Mouse (Mus musculus): ENCODE measurements around the gene Micall2.
"Not testable (repeated sequence)": the region's sequence is repeated elsewhere in the genome, so short reads cannot be mapped to it uniquely, and the experiment has no call there.

The Micall2 gene

GRCm38 (mm10) chr5:139730712-139731486, 5.2 kb downstream of the Micall2 start:
- no peak for DNase-seq (ENCODE audit: low spot score)

- DNase-seq (ENCODE audit: low spot score) = no peak
Observed at GRCm38 (mm10) chr5:139727261-139727660, 8.9 kb downstream of the Micall2 start.

GRCm38 (mm10) chr5:139726186-139726585, 9.9 kb downstream of the Micall2 start:
- no peak for DNase-seq (ENCODE audit: low spot score)

DNA sequence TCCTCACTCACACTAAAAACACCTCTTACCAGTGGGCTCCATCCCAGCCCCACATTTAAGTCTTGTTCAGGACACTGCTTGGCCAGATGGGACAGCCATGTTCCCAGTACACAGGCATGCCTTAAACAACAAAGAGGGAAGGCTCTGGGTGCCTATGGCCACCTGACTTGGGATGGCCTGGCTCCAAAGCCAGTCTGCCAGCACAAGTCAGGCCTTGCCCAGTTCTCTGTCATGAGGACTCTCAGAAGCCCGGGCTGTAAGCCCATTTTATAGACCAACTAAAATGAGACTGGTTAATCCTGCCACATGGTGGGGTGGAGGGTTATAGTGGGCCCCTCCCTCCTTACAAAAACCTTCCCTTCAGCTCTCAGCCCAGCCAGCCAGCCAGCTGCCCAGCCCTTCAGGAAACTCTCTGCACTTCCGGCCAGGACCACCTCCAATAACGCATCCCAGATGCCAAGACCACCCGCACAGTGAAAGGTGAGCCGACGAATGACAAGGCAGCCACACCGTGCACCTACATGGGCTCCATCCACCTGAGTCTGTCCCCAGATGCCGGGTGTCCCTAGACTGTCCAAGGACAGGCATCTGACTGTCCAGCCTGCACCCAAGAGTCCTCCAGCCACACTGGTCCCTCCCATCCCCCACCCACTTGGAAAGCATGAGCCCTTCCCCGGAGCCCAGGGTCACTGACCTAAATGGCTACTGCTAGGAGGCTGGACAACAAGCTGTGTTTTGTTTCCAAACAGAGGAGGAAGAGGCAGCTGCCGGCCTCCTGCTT, 11.6 kb downstream of the Micall2 start:
- no peak for DNase-seq (ENCODE audit: low spot score)

- no peak for DNase-seq (ENCODE audit: low spot score)
Observed at GRCm38 (mm10) chr5:139723113-139723512, 13.0 kb downstream of the Micall2 start.

DNA sequence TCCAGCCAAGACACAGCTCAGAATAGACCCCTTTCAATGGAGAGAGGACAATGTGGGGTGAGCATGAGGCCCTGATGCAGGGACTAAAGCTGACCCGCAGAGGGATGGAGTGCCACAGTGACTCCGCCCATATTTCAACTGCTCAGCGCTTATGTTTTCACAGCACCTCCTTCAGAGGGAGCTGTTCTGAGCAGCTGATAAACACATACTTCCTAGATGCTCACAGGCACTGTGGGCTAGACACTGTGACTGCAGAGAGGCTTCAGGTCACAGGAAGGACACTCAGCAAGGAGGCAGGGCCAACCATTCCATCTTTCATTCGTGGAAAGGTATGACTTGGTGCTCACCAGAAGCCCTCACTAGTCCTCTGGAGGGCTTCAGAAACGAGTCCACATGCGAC, 13.4 kb downstream of the Micall2 start:
- no peak for DNase-seq (ENCODE audit: low spot score)

GRCm38 (mm10) chr5:139718949-139719348, 17.2 kb downstream of the Micall2 start:
- no peak for DNase-seq (ENCODE audit: low spot score)

GRCm38 (mm10) chr5:139718540-139718939, 17.6 kb downstream of the Micall2 start:
- no peak for DNase-seq (ENCODE audit: low spot score)

- peak; percentile 47 for DNase-seq (ENCODE audit: low spot score)
Observed at GRCm38 (mm10) chr5:139717723-139718122, 18.4 kb downstream of the Micall2 start.

DNA sequence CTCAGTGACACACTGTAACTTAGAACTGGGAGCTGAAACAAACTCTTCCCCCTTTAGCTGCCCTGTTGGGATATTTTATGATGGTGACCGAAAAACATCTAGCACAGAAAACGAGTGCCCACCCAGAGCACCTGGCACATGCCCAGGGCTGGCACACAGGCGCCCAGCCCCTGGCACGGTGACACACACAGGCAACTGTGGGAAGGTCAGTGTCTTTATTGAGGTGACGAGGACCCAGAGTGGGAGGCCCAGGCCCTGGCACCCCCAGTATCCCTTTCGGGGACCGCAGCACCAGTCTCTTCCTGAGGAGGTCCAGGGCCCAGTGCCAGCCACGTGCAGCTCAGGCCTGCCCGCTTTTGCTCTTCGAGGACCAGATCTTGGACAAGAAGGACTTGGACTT, 29.6 kb downstream of the Micall2 start:
- no peak for DNase-seq (ENCODE audit: low spot score)

DNA sequence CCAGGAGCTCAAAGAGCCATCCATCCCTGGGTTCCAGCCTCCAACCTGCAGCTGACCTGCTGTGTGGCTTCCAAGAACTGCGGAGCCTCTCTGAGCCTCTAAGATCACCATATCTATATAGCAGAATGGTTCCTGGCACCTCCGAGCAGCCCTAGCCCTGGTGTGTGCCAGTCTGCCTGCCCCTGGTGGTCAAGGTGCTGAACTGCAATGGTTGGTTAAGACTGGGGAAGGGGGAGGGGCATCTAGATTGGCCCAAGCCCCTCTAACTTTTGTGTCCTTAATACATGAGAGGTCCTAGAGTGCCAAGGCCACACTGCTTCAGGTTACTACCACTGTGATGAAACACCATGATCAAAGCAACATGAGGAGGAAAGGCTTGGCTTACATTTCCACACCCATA, 33.2 kb downstream of the Micall2 start:
- DNase-seq (ENCODE audit: low spot score) = no peak

DNA sequence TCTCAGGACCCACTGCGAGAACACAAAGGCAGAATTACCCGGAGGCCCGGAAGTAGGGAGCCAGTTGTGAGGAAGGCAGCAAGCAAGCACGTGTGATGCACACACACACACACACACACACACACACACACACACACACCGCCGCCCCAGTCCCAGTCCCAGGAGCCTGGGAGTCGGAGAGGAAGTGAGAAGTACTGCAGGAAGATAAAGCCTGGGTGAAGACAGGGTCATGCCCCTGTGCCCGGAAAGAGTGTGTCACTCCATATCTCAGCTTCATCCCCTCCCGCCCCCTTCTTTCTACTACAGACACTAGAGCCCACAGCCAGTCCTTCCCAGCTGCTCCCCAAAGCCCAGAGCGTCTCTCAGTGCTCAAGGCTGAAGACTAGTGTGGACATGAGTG, 33.9 kb downstream of the Micall2 start:
- no peak for DNase-seq (ENCODE audit: low spot score)

GRCm38 (mm10) chr5:139696954-139697353, 39.2 kb downstream of the Micall2 start:
- DNase-seq (ENCODE audit: low spot score) = no peak

GRCm38 (mm10) chr5:139695876-139696275, 40.3 kb downstream of the Micall2 start:
- DNase-seq (ENCODE audit: low spot score) = not testable (repeated sequence)

- no peak for DNase-seq (ENCODE audit: low spot score)
Observed at GRCm38 (mm10) chr5:139694989-139695571, 41.1 kb downstream of the Micall2 start.

- DNase-seq (ENCODE audit: low spot score) = no peak
Observed at GRCm38 (mm10) chr5:139694292-139694988, 41.7 kb downstream of the Micall2 start.

DNA sequence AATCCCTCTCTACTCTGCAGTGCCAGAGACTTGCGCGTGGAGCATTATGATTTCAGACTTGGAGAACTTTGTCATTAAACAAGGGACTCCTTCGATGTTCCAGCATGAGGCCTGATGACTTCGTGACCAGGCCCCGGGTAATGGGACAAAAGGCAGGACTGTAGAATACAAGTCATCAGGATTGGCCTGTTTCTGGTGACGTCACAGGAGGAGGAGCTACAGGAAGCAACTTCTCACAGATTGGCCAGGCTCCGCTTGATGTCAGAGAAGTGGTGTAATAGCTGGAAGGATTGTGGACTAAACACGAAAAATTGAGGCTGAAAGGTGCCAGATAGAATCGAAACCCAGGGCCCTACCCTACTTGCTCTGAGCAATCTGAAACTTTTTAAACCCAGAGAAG, 45.3 kb downstream of the Micall2 start:
- DNase-seq (ENCODE audit: low spot score) = no peak

GRCm38 (mm10) chr5:139688356-139688755, 47.8 kb downstream of the Micall2 start:
- DNase-seq (ENCODE audit: low spot score) = no peak

DNA sequence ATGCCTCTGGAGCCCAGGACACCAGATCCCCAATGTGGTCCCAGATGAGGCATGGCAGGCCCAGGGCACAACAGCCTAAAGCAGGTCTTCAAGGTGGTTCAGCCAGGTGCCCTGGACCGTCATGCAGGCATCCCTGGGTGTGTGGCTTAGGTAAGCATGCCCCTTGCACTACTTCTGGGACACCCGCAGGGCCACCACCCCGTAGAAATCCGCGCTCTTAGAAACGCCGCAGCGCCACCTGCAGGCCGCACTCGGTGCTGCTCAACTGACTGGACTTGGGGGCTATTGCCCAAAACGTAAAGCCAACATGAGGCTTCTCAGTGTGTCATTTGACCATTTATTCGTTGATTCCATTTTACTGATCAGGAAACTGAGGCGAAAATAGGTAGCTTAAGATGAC, 48.5 kb downstream of the Micall2 start:
- DNase-seq (ENCODE audit: low spot score) = peak; percentile 10

- peak; percentile 7 for DNase-seq (ENCODE audit: low spot score)
Observed at GRCm38 (mm10) chr5:139686530-139687249, 49.4 kb downstream of the Micall2 start.

DNA sequence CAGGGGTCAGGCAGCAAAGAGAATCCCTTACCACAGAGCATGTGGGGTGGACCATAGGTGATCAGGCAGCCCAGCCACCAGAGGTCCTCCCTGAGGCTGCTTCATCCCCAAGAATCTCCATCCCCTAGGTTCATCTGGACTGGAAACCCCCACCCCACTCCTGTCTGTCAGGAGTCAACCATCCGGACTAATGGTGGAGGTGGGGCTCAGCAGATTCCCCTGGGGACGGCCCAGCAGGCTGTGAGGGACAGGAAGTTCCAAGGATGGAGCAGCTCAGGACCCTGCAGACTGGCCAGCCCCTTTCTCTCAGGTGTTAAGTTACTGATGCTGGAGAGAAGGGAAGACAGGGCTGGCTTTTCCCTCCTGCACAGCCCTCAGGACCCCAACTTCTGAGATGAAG, 52.9 kb downstream of the Micall2 start:
- DNase-seq (ENCODE audit: low spot score) = no peak

- no peak for DNase-seq (ENCODE audit: low spot score)
Observed at GRCm38 (mm10) chr5:139682631-139682977, 53.5 kb downstream of the Micall2 start.
